Mouse (Mus musculus): ENCODE measurements around the gene Podxl.

The Podxl gene

DNA sequence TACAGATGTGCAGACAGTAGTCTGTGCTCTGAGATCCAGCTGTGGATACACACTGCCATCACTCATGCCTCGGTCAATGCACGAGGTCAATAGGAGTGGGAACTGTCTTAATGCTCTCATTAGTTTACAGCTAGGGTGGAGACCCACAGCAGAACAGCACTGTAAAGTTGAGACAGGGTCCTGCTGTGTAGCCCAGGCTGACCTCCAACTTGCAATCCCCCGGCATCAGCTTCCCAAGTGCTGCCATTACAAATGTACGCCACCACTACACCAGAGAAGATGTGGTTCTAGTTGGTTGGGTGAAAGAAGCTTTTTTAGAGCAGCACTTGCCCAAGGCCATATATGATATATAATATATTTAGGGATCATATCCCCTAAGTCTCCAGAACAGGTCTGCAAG, 40.1 kb downstream of the Podxl start:
- no peak for DNase-seq (ENCODE audit: low spot score)

DNA sequence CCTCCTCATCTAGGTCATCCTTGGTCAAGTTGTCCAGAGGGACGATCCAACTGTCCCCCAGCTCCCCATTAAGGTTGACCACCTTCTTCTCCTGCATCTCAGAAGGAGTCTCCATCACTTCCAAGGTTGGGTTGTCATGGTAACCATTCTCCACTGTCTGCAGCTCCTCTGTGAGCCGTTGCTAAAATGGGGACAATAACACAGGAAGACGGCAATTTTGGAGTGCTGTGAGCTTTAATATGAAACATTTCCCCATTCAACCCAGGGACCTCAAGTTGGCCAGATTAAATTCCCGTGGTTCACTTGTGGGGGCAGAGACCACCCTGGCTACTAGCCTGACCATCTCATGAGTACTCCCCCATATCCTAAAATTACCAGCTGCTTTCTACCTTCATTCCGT, 40.7 kb downstream of the Podxl start:
- DNase-seq (ENCODE audit: low spot score): no peak

- no peak for DNase-seq (ENCODE audit: low spot score)
Measured at GRCm38 (mm10) chr6:31522478-31522877, 41.3 kb downstream of the Podxl start.

DNA sequence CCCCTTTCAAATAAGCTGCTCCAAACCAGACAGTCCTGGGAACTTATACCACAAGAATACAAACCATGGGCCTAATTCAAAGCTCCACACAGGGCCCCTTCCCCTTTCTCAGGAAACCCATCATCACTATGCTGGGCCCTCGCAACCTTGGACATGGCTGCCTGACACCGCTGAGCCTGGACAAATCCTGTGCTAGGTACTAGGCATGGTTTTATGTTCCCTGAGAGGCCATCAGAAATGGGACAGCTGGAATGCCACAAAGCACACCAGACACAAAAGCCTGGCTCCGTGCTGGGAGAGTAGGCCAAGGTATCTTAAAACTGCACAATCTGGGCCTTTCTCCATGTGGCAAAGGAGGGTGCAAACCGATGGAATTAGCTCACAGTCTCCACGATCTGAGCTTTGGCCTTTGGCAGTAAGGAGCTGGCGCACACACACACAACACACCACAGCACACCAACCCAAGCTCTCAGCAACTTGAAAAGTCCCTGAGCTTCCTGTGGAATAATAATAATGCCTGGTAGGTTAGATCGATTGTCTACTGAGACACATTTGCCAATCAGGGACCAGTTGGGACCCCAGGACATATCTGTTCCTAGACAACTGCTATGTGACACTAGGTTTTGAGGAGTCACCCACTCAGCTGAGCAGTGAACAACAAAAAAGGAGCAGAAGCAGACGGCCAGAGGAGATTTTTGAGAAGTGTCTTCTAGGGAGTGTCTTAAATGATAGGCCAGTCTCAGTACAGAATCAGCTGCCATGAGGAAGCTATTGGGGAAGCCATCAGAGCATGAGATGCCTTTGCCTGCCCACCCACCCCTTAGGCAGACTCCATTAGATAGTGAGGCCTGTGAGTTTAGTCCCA, 42.1 kb downstream of the Podxl start:
- DNase-seq (ENCODE audit: low spot score): no peak

DNA sequence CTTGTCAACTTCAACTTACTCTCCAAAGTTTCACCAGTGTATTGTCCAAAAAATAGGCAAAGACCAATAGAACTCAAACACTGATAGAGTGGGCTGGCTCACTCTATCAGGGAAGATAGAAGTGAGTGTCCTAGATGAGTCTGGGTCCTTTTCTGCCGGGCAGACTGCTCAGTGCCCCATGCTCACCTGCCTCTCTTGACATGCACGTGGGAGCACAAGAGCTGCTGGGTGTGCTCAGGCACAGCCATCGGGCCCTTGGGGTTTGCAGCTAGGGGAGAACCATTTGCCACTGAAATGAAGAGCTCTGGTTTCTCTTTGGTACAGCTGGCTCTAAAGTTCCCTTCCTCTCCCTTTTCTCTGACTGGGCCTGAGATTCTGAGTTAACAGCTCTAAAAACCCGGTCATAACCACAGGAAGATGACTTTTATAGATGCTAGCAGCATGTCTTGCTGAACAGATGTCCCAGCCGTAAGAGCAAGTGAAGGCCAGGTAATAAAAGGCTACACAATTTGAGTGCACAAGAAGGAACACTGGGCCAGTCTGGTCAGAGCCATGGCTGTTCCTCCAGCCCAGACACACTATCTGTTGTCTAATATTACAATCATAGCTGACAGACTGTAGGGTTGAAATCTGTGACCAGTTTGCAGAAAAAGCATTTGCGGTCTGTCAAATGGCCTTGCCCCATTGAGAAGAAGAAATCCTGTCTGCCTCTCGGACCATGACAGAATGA, 43.1 kb downstream of the Podxl start:
- no peak for DNase-seq (ENCODE audit: low spot score)

GRCm38 (mm10) chr6:31519001-31519471, 44.7 kb downstream of the Podxl start:
- peak; percentile 54 for DNase-seq (ENCODE audit: low spot score)

DNA sequence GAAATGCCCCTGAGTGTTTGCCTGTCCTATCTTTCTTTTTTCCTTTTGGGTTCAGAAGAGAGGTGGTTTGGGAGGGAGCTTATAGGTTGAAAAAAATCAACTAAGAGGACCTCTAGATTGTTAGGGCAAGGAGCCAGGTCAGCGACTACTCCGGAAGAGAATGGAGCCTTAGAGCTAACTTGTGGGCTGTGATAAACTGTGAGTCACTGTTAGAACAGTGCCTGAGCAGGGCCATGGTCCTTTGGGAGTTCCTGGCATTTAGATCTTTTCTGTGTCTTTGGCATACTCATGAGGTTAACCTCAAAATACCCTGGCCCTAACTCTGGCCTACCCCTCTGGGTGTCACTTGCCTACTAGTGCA, 45.5 kb downstream of the Podxl start:
- no peak for DNase-seq (ENCODE audit: low spot score)

GRCm38 (mm10) chr6:31517681-31518337, 46.0 kb downstream of the Podxl start:
- peak; percentile 39 for DNase-seq (ENCODE audit: low spot score)

DNA sequence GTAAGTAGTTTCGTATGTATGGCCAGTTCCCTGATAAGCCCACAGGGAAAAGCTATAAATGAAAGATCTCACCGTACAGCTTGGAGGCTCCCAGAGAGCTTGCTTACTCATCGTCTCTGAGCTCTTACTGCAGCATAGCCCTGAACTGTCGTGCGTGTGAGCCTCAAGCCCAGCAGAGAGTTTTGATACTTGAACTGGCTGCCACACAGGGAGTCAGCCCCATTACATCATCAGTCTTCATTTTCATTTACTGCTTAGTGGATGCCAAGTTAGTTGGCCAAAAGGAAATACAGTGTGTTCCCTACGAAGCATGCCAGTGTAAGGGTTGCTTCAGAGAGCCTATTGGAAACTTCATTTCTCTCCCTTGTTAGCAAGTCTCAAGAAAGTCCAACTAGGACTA, 50.1 kb downstream of the Podxl start:
- DNase-seq (ENCODE audit: low spot score): no peak

DNA sequence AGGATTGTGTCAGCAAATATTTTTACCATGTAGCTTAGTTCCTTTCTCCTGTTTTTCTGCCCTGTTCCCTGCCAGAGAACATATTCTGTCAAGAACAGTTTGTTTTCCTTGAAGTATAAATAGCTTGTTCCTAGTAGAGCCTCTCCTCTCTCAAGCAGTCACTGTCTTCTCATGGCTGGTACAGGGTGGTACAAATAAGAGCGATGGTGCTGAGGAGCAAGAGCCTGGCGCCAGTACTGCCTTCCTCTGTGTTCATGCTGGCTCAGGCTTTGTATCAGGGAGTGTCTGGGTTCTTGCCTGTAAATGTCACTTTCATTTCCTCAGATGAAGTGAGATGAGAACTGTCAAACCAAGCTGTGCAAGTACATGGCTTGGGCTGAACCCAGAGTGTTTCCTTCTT, 61.2 kb downstream of the Podxl start:
- no peak for DNase-seq (ENCODE audit: low spot score)

DNA sequence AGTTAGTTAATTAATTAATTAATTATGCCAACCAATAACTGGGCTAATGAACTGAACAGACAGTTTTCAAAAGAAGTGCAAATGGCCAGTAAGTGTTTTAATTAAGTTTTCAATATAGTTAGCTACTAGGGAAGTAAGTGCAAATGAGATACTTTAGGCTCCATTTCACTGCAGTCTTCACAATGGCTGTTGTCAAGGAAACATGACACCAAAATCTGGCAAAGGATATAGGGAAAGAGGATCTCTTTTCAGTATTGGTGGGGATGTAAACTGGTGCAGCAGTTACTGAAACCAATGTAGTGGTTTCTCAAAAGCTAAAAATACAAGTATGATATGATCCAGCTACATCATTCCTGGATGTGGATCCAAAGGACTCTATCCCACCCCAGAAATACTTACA, 63.1 kb downstream of the Podxl start:
- DNase-seq (ENCODE audit: low spot score): no peak

GRCm38 (mm10) chr6:31500260-31500659, 63.5 kb downstream of the Podxl start:
- no peak for DNase-seq (ENCODE audit: low spot score)

DNA sequence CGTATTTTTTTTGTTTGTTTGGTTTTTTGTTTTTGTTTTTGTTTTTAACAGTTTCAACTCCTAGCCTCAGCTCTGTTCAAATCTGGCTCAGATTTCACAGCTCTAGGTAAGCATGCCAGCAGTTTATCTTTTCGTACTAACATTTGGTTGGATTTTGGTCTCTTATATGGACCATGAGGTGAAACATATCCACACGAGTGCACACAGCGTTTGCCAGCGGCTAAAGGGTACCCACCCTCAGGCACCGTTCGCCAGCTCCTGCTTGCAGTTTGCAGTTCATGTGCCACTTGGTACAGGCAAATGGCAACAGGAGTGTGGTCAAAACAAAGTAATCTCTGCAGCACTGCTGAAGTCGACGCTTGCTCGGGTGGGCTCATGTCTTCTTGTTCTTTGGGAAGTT, 63.9 kb downstream of the Podxl start:
- DNase-seq (ENCODE audit: low spot score): no peak

GRCm38 (mm10) chr6:31496227-31496626, 67.6 kb downstream of the Podxl start:
- no peak for DNase-seq (ENCODE audit: low spot score)

DNA sequence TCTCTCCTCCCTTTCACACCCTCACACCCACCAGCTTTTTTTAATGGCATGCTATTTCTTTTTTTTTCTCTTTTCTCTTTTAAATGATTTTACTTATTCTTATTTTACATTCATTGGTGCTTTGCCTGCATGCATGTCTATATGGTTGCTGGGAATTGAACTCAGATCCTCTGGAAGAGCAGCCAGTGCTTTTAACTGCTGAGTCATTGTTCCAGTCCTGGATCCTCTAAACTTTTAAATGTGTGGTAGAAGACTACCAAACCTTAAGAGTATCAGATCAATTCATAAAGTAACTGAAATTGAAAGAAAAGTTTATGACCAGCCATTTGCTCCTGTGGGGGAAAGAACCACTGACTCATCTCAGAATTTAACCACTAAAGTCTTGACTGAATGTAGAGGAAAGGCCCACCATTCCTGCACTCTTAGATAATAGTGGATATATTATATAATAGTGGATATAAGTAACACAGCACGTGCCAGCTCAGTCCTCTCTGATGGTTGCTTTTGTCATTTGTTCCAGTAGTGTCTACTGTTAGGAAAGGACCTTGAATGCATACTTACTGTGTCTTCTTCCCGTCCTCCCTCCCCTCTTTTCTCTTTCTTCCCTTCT, 68.6 kb downstream of the Podxl start:
- no peak for DNase-seq (ENCODE audit: low spot score)

DNA sequence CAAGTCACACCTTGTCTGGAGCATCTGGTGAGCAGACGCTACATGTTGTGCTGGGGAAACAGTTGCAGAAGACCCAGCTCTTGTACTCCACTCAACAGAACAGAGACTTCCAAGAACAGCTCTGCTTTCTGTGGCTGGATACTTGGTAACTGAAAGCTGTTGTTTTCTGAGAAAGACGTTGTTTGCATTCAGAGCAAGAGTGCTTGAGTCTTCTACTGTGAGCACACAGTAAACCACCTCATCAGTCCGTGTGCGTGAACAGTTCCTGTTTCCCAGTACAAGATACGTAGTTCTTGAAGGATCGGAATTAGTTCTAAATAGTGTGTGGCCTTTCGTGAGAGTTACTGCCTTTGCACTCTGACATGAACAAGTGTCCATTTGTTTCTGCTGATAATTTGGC, 73.8 kb downstream of the Podxl start:
- DNase-seq (ENCODE audit: low spot score): no peak

- DNase-seq (ENCODE audit: low spot score): no peak
Measured at GRCm38 (mm10) chr6:31486601-31487000, 77.2 kb downstream of the Podxl start.

GRCm38 (mm10) chr6:31480008-31480407, 83.8 kb downstream of the Podxl start:
- no peak for DNase-seq (ENCODE audit: low spot score)

GRCm38 (mm10) chr6:31478221-31478620, 85.6 kb downstream of the Podxl start:
- peak; percentile 9 for DNase-seq (ENCODE audit: low spot score)

Measured in retina, embryonic 14.5 days (tissue).